Mouse (Mus musculus): Measurements from ENCODE around the gene Aspdh. TPM values are rescaled to one million over a fixed set of nuclear protein-coding genes. Genes with fewer than 3 reads are reported as not detected.

The Aspdh gene
- total RNA-seq, 2 experiments from 2014 or later, result 13.3 to 21.6 TPM

- peak in 1 of 2 experiments; percentile 51 for DNase-seq
These were observed 6.8 kb downstream of the Aspdh start for GRCm38 (mm10) chr7:44471880-44472557.

GRCm38 (mm10) chr7:44472558-44472885, 7.3 kb downstream of the Aspdh start:
- DNase-seq, result no peak

- DNase-seq, result peak in 1 of 2 experiments; percentile 5
These were observed 7.9 kb downstream of the Aspdh start for GRCm38 (mm10) chr7:44472961-44473646.

- DNase-seq, result peak; percentile 75 to 80
These were observed 9.2 kb downstream of the Aspdh start for GRCm38 (mm10) chr7:44474419-44474818.

GRCm38 (mm10) chr7:44475046-44475614, 9.9 kb downstream of the Aspdh start:
- DNase-seq, result peak; percentile 11 to 21

- DNase-seq, result no peak
These were observed 17.7 kb downstream of the Aspdh start for GRCm38 (mm10) chr7:44482836-44483435.

GRCm38 (mm10) chr7:44484109-44484508, 18.9 kb downstream of the Aspdh start:
- DNase-seq, result no peak

- DNase-seq, result peak; percentile 82
These were observed 19.8 kb downstream of the Aspdh start for GRCm38 (mm10) chr7:44484841-44485571.

- DNase-seq, result no peak
These were observed 20.5 kb downstream of the Aspdh start for GRCm38 (mm10) chr7:44485572-44486195.

- peak in 1 of 2 experiments; percentile 38 for DNase-seq
These were observed 21.9 kb downstream of the Aspdh start for GRCm38 (mm10) chr7:44486927-44487575.

GRCm38 (mm10) chr7:44487936-44488335, 22.7 kb downstream of the Aspdh start:
- no peak for DNase-seq

- no peak for DNase-seq
These were observed 23.4 kb downstream of the Aspdh start for GRCm38 (mm10) chr7:44488545-44488944.

GRCm38 (mm10) chr7:44490281-44490680, 25.1 kb downstream of the Aspdh start:
- no peak for DNase-seq

- no peak for DNase-seq
These were observed 26.2 kb downstream of the Aspdh start for GRCm38 (mm10) chr7:44491391-44491790.

GRCm38 (mm10) chr7:44492166-44492826, 27.1 kb downstream of the Aspdh start:
- no peak for DNase-seq

- no peak for DNase-seq
These were observed 29.5 kb downstream of the Aspdh start for GRCm38 (mm10) chr7:44494681-44495080.

- no peak for DNase-seq
These were observed 29.9 kb downstream of the Aspdh start for GRCm38 (mm10) chr7:44495086-44495485.

- DNase-seq, result peak; percentile 98
These were observed 31.0 kb downstream of the Aspdh start, which contains the start of the genes Emc10 and Fam71e1 for GRCm38 (mm10) chr7:44495992-44496770. Emc10 (minus strand) TSS chr7:44496529. Fam71e1 (plus strand) TSS chr7:44496581.

GRCm38 (mm10) chr7:44496771-44497109, 31.5 kb downstream of the Aspdh start:
- DNase-seq, result no peak

All from layer of hippocampus, postnatal 36 days (tissue).